Mouse (Mus musculus): ENCODE measurements at regions not wholly inside any gene's neighbourhood (a gene's known extent, or its start where the extent isn't known, plus 50 kb on each side); places are given as distances from the start of the nearest gene placed in this dataset.

DNA sequence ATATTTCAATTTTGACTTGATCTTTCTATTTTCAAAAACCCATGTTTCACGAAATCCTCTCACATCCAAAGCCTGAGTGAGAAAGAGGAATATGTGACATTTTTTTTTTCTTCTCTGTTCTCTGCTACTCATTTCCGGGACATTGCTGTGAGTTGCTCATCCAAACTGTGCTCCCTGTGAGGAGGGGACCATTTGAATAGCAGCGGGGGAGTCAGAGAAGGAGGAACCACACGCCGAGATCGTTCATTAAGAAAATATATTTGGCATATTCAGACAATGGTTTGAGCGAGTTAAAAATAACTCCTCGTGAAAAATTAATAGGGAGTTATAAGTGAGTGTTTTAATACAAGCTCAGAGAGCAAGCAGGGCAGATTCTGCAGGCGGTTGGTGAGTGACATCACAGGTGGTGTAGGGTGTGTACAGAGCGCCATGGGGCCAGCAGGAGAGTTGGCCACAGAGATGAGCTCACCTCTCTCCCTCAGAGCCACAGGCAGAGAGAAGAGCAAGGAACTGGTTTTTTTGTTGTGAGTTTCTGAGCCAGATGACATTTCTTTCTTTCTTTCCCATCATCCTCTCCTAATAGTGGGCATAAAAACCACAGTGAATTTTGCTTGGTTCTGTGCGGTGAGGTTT is 54.4 kb upstream of the Calcoco1 start:
- DNase-seq: no peak

DNA sequence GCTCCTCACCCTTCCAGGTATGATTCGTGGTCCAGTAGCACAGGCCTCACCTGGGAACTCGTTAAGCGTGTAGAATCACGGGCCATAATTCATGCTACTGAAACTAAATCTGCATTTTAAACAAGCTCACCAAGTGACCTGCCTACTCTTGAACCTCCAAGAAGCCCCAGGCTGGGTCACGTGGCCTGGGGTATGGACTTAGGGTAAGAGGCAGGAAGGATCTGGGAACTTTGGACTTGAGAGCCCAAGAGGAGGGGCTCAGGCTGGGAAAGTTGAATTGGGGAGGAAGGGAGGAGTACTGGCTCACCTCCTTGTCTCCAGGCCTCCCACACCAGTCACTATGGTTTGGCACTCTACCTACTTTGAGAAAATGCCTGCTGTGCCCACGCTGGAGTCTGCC is 58.6 kb upstream of the Calcoco1 start:
- DNase-seq: no peak

DNA sequence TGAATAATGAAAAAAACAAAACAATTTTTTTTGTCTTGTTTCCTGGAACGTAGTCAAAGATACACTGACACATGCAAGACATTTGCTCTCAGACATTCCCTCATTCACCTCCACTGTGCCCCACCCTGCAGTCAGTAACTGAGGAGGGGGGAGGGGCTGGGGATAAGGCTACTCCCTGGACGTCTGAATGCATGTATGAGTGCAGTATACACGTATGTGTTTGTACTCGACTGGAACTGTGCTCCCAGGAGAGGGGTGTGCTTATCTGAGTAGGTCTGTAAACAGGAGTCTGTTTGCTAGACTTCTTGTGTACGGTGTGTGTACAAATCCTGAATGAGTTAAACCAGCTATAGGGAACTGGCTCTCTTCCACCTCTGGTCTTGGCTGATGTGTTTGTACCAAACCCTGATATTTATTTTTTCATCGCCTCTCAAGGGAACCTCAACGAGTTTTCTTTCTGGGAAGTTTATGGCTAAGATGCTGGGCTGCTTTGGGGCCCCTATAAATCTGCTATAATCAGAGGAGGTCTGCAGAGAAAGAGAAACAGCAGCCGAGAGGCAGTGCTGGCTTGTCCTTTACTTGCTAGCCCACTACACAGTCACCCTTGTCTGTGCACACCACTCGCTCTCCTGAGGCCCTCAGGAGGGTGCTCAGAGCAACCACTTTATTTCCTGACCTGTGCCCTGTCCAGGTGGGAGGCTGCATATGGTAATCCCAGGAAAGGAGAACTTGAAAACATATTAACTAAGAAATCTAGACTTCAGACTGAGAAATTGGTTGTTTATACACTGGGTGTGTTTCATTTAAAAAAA is 61.2 kb upstream of the Calcoco1 start:
- no peak for DNase-seq

DNA sequence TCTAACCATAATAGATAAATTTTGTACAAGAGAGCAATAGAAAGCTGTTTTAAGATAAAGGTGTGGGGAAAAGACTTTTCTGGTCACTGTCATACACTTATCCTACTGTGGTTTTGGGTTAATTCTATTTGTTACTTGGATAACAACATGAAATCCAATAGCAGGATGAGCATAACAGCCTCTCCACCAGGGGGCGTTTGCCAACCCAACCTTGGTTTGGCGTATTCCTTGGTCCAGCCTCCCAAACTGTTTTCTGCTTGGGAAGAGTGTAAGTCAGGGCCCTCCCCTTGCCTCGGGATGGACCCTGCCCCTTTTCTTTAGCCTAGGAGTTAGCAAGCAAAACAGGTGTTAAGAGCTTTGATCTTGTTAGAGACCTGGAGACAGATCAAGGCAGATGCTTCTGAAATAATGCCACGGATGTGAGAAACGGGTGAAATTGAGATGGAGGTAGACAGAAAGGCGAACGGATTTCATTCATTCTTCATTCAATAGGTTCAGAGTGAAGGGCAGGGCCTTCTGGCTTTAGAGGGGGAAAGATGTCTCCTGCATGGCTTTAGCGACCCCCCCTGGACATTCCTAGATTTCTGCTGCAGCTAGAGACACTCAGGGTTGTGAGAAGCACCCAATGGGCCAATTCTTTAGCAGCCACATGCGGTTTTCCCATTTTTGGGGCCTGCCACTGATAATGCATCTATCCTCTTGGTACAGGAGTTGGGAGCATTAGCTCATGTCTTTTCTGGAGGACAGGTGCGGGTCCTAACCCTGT is 63.3 kb upstream of the Calcoco1 start:
- DNase-seq: peak; percentile 17 to 62

DNA sequence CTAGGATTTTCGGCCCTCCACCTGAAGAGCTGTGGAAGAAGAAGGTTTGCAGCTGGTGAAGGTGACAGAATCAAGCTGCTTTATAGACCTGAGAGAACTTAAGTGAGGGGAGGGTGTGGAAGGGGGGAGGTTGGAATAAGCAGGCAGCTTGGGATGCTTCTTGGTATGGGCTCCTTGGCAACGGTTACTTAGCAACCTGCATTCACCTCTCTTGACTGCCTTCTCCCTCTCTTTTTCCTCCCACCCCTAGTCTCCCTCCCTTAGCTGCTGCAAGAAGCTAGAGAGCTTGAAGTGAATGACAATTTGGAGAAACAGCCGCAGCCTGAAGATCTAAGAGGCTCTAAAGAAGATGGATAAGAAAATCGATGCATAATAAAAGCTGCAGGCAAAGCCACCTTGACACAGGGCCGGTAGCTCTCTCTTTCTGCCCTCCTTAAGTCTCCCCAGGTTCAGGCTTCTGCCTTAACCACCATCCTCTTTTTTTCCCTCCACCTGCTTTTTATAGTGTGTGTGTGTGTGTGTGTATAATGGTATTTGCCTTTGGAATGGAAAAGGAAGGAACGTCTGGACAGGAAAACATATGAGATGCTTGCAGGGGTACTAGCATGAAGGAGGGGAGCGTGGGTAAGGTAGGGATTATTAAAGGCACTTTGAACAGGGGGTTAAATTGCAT is 67.0 kb upstream of the Calcoco1 start:
- no peak for DNase-seq

DNA sequence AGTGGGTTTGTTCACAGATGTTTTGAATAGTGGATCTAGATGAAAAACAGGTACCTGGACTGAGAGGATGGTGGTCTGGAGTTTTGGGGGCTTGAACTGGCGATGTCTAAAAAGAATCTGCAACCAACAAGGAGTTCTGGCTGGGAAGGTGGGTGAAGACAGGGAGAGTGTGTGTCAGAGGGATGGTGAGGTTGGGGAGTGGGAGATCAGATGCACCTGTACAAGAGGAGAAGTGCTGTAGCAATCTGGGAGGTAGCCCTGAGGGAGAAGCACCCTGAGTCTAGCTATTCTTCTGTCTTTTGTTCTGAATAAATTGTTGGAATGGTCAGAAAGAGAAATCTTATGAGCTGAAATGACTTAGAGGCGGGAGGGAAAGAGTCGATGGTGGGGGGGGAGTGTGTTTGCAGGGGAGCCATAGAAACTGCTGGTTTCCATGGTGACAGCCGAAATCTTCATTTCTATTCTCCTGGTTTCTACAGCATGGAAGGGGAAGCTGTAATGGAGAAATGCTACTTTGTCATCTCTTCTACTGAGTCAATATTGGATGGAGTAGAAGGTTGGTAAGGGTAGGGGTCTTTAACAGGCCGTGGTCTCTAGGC is 75.1 kb upstream of the Calcoco1 start:
- DNase-seq: no peak

DNA sequence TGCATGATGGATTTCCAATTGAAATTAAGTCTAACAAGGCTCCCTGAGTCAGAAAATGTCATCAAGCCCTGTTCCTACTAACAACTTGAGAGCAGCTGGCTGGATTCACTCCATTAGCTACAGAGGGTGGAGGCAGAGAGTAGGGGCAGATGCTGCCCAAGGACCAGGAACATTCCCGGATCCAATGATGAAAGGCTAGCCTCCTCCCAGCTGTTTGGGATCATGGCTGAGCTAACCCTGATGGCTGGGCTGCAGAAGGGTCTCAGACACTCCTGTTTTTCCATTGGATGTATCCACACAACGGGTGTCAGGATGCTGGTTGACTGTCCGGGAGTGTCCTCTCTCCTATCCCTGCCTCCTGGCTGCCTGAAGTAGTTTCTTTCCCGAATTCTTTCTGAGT is 78.1 kb upstream of the Calcoco1 start:
- no peak for DNase-seq

DNA sequence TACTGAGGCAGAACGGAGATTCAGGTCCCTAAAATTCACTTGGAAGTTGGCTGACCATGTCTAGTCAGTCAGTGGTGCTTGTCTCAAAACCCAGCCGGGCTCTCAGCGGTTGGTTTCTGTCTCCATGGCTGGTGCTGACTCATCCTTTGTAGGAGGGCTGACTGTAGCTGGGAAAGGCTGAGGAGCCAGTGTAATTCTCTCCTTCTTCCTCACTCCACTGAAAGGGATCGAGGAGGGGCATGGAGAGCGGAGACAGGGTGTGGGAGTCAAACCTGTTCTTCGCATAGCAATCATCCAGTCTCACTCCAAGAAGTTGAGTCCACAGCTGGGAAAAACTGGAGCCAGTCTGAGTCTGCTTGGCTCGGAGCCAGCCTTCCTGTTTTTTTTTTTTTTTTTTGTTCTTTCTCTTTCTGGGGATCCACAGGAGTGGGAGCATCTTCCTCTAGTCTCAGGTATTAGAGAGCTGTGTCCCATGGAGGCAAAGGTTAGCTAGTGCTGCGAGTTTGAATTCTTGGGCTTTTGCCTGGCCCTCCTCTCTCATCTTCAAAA is 80.4 kb upstream of the Calcoco1 start:
- peak; percentile 9 for DNase-seq

DNA sequence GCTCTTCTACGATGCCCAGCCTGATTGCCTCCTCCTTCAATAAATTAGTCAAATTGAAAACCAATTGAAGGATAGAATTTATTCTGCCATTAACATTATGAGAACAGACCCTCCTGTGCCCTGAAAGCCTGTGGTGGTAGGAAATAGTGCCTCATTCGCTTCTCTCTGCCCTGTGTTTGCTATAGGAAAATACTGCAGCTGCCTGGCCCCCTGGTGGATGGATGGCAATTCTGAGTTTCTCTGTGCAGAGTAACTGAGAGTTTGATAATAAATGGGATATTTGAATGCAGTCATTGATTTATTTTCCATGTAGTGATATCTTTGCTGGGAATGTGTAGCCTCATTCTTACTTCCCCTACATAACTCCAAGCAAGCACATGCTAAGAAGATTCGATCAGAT is 85.4 kb upstream of the Calcoco1 start:
- peak in 1 of 2 experiments; percentile 6 for DNase-seq

DNA sequence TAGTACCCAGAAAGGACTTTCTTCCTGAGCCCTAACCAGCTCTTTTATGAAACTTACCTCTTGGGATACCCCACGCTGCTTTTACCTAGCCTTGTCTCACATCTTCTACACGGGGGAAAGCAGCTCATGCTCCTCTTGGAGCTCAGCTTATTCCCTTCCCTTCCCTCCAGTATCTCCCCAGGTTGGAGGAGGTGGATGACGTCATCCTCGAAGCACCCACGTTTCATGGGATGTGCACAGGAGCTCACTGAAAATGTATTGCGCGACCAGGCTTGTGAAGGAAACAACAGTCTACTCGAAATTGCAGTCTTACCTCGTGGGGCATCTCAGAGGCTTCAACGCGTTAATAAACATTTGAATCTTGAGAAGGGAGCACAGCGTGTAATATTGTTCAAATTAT is 97.2 kb upstream of the Calcoco1 start:
- DNase-seq: no peak

DNA sequence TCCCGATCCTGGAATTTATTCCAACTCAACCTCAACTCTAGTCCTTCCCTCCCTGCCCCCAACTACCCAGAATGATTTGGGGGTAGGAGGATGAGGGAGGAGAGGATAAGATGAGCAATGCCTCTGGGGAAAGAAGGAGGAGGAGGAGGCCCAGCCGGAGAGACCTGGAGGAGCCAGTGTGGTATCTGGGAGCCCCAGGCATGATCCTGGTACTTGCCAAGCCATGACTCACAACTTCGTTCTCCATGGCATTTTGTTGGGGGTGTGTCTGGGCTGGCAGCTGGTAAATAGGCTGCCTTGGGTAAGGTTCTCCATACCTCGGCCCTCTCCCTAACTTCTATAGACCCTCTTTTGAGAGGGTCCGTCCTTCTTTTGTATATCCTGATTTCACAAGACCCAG is 81.2 kb upstream of the Hoxc13 start:
- peak; percentile 7 to 32 for DNase-seq

DNA sequence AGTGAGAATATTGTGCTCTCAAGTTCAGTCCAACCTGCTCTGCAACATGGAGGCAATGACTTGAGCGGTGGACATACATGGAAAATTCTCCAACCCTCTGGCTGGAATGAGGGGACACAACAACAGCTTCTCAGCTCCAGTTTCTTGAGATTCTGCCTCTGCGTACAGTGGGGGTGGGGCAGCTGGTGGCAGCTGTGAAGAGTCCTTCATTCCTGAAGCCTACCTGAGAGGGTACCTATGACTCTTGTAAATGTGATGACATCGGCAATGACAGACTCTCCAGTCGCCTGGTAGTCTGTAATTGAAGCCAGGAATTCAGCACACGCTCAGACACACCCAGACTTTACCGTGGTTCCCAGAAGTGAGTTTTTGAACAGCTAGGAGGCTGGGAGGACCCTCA is 58.5 kb upstream of the Hoxc13 start:
- DNase-seq: no peak

DNA sequence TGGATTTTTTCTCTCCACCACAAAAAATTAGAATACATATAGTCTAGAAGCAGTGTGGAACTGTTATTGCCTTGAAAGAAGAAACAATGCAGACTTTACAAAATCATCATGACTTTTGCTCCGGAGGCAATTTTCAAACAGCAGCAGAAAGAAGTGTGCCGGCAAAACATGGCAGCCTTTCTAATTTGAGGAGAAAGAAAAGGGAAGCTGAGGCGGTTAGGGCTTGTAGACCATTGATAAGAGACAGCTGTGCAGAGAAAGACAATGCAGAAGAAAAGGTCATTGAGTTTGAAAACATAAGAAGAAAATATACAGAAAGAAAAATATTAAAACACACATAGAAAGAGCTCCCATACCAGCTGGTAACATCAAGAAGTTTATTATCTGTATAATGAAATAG is 54.1 kb upstream of the Hoxc13 start:
- no peak for DNase-seq
